Mouse (Mus musculus) midbrain, embryonic 12.5 days (tissue): ENCODE data around the gene Creb5. TPM values are rescaled to one million over a fixed set of nuclear protein-coding genes. Genes with fewer than 3 reads are reported as not detected.

ENCODE experiments used
- ATAC-seq: fragments of 200-750 bp; cut with Nextera tagmentation; 2 replicates; pipeline ENCODE4 v1.8.0; 2017; ENCODE audit warnings: low read depth, moderate TSS enrichment, moderate library complexity; ENCODE audit not compliant: low FRiP score
- H3K27ac ChIP-seq: fragments of 300-500 bp; sonication (generic); replicated peaks from 2 replicates; pipeline ENCODE4 v1.5.1; 2016; ENCODE audit warnings: mild to moderate bottlenecking
- H3K27me3 ChIP-seq: fragments of 300-500 bp; sonication (generic); 2 replicates; pipeline ENCODE4 v1.6.1; 2016; ENCODE audit warnings: mild to moderate bottlenecking
- H3K36me3 ChIP-seq: fragments of 300-500 bp; sonication (generic); 2 replicates; pipeline ENCODE4 v1.6.1; 2016
- H3K4me1 ChIP-seq: fragments of 300-500 bp; sonication (generic); 2 replicates; pipeline ENCODE4 v1.6.1; 2016
- H3K4me2 ChIP-seq: fragments of 300-500 bp; sonication (generic); replicated peaks from 2 replicates; pipeline ENCODE4 v1.6.1; 2016; ENCODE audit warnings: mild to moderate bottlenecking, moderate library complexity
- H3K4me3 ChIP-seq: fragments of 300-500 bp; sonication (generic); 2 replicates; pipeline ENCODE4 v1.5.1; 2016; ENCODE audit warnings: mild to moderate bottlenecking
- H3K9ac ChIP-seq: fragments of 300-500 bp; sonication (generic); replicated peaks from 2 replicates; pipeline ENCODE4 v1.6.1; 2016; ENCODE audit warnings: mild to moderate bottlenecking, moderate library complexity
- H3K9me3 ChIP-seq: fragments of 300-500 bp; sonication (generic); 2 replicates; pipeline ENCODE4 v1.6.1; 2016; ENCODE audit warnings: mild to moderate bottlenecking
- whole genome bisulfite sequencing: fragments of 180-500 bp; shearing (Covaris S2); methylation state at CpG from one replicate; pipeline ENCODE4 v1.1.7; 2016; 5-methylcytosine and 5-hydroxymethylcytosine counted together
- polyA plus RNA-seq: library from polyadenylated mRNA; unstranded; fragments of >200 nt; fragmentation: Nextera tagmentation; extraction: Ambion mirVana; gene quantifications from 2 replicates; pipeline ENCODE4 v1.2.1, GENCODE M21; 2016

Creb5 gene
- polyA plus RNA-seq, 1 experiment from 2014 or later: 6.3 TPM

DNA sequence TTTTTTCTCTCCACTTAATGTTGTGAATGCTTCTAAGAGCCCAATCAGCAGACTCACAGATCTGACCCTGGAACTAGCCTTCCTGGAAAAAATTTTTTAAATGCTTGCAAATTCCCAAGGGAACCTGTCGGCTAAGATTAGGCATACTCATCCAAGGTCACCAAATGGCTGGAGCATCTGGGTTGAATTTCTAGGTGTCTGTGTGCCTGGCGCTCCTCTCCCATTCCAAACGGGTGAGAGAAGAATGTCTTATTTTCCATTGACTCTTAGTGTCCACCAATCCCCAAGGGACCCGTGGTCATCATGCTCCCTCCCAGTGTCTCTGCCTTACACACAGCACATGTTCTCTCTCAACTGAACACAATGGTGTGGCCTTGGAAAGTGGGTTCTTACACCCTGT lies 244.4 kb downstream of the Creb5 start:
- no peak for ATAC-seq
- 88% methylated on average over 4 of the region's 4 CpGs for whole genome bisulfite sequencing
- no peaks in the 10 kb centered on the region for H3K4me1 ChIP-seq
- no peak overlapping the region for H3K9ac ChIP-seq
- H3K36me3 ChIP-seq: no peaks in the 10 kb centered on the region
- H3K4me3 ChIP-seq: no peak overlapping the region
- no peaks in the 10 kb centered on the region for H3K27me3 ChIP-seq
- no peaks in the 10 kb centered on the region for H3K9me3 ChIP-seq
- no peak overlapping the region for H3K27ac ChIP-seq
- no peak overlapping the region for H3K4me2 ChIP-seq

DNA sequence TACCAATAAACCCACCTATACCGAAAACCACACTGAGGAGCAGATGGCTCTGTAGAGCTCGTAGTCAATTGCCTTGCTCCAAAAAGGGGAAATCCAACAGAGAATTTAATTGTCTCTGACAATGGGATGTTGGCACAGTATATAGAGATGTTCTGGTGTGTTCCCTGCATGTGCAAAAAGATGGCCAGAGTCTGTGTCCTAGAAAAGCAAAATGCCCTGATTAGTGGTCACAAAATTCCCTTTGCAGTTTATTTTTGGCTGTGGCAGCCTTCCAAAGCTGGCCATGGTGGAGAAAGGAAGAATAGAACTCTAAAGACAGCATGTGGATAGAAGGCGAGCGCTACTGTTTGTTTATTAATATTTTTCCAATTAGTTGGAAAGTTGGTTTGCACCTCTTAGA lies 250.5 kb downstream of the Creb5 start:
- ATAC-seq: no peak
- no peak overlapping the region for H3K4me3 ChIP-seq
- H3K9ac ChIP-seq: no peak overlapping the region
- WGBS: 94% methylated on average over 4 of the region's 4 CpGs
- no peaks in the 10 kb centered on the region for H3K27me3 ChIP-seq
- no peaks in the 10 kb centered on the region for H3K9me3 ChIP-seq
- no peak overlapping the region for H3K27ac ChIP-seq
- H3K36me3 ChIP-seq: no peaks in the 10 kb centered on the region
- H3K4me2 ChIP-seq: no peak overlapping the region
- no peaks in the 10 kb centered on the region for H3K4me1 ChIP-seq

- Histone ChIP-seq H3K27ac (no peak overlapping the region), H3K36me3 (no peaks in the 10 kb centered on the region), H3K4me1 (peaks cover 12% of the 10 kb centered on the region), H3K9ac (no peak overlapping the region), H3K27me3 (0 out of 2 replicates have a peak, but pooled peaks cover 4% of the 10 kb centered on the region), H3K9me3 (no peaks in the 10 kb centered on the region), H3K4me3 (no peak overlapping the region), H3K4me2 (no peak overlapping the region)
- WGBS: 90% methylated on average over 5 of the region's 5 CpGs
- ATAC-seq: no peak
Observed at GRCm38 (mm10) chr6:53541798-53542197, 254.7 kb downstream of the Creb5 start.

DNA sequence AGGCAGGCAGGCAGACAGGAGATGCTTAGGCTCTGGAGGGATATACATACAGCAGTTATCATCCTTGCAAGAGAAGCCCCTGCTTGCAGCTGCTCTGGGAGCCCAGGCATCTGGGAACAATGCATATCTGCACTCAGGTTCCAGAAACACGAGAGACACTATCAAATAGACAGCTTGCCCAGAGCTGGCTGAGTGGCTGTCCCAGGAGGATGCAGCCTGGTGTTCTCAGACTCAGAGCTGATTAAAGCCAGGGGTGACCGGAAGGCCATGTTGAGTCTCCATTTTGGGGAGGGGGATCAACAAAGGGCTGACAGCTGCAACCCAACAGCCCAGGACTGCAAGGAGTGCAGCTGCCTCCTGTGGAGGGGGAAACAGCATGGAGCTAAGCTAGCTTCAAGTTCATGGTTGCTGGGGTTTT lies 258.4 kb downstream of the Creb5 start:
- 5% methylated on average over 2 of the region's 2 CpGs for WGBS
- no peak overlapping the region for H3K9ac ChIP-seq

GRCm38 (mm10) chr6:53545989-53546388 lies 258.9 kb downstream of the Creb5 start:
- ATAC-seq: no peak
- Histone ChIP-seq H3K27me3 (peaks cover 25% of the 10 kb centered on the region), H3K9ac (no peak overlapping the region), H3K4me1 (peaks cover 25% of the 10 kb centered on the region), H3K27ac (peak overlapping the region; percentile 57), H3K4me3 (no peak overlapping the region), H3K4me2 (no peak overlapping the region), H3K36me3 (no peaks in the 10 kb centered on the region), H3K9me3 (no peaks in the 10 kb centered on the region)
- 15% methylated on average over 5 of the region's 5 CpGs for WGBS

More for the DNA sequence above, 258.4 kb downstream of the Creb5 start:
- Histone ChIP-seq H3K27ac (peak overlapping the region; percentile 57), H3K27me3 (peaks cover 23% of the 10 kb centered on the region), H3K4me1 (peaks cover 25% of the 10 kb centered on the region), H3K9me3 (no peaks in the 10 kb centered on the region), H3K36me3 (no peaks in the 10 kb centered on the region), H3K4me3 (no peak overlapping the region), H3K4me2 (0 out of 2 replicates have a peak overlapping the region, but pooled peaks have one; percentile 7)
- peak; percentile 56 for ATAC-seq

DNA sequence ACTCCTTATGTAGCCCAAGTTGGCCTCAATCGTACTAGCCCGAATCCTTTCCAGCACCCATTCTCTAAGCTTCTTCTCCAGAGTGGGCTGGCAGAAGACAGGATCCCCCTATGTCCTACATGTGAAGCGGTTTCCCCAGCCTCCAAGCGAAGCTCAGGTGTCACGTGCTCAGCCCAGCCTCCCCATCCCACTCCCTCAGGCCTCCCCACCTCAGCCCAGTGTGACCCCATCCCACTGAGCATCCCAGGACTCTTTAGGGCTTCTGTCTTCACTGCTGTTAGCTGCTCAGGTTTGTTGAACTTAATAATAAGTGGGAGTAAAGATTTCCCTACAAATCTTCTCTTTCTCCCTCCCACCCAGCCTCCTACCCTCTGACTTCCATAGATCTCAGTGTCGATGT lies 261.2 kb downstream of the Creb5 start:
- no peaks in the 10 kb centered on the region for H3K36me3 ChIP-seq
- peaks cover 25% of the 10 kb centered on the region for H3K4me1 ChIP-seq
- H3K9ac ChIP-seq: no peak overlapping the region
- no peak overlapping the region for H3K4me3 ChIP-seq
- no peak for ATAC-seq
- H3K27me3 ChIP-seq: peaks cover 34% of the 10 kb centered on the region
- 77% methylated on average over 6 of the region's 6 CpGs for WGBS
- H3K27ac ChIP-seq: no peak overlapping the region
- H3K4me2 ChIP-seq: no peak overlapping the region
- no peaks in the 10 kb centered on the region for H3K9me3 ChIP-seq

DNA sequence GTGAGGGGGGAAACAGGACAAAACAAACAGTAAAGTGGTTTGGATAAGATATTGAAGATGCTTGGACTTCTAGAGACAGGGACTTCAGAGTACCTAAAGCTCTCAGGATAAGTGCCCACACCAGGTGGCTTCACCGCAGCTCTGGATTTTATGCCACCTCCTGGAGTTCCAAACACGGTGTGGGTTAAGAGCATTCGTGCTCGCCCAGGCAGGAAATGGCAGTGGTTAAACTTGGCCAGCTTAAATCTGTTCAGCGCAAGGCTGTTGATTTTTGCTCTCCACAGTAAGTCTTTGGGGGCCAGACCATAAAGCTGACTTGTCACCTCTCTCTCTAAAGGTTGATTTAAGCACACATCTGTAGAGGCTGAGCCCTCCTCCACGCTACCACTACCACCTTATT lies 262.3 kb downstream of the Creb5 start:
- Histone ChIP-seq H3K9ac (no peak overlapping the region), H3K36me3 (no peaks in the 10 kb centered on the region)

DNA sequence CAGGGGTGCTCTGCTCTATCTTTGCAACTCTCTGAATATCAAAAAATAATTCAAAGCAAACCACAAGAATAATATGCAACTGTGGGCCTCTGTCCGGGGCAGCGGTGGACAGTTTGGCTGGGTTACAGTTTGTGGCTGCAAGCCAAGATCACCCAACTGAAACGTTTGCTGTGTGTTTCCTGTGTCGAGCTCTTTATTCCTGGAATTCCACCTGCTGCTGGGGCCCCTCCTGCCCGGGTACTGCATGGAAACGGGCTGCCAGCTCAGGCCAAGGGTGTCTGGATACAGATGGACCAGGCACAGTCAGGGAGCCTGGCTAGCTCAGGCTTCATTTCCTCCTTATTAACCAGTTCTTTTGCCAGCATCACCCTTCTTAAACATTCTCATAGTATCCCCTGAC lies 269.0 kb downstream of the Creb5 start:
- no peaks in the 10 kb centered on the region for H3K36me3 ChIP-seq
- H3K27ac ChIP-seq: no peak overlapping the region
- no peaks in the 10 kb centered on the region for H3K9me3 ChIP-seq
- no peak overlapping the region for H3K4me2 ChIP-seq
- WGBS: 50% methylated on average over 6 of the region's 6 CpGs
- peaks cover 11% of the 10 kb centered on the region for H3K4me1 ChIP-seq
- no peak for ATAC-seq
- H3K4me3 ChIP-seq: no peak overlapping the region
- H3K27me3 ChIP-seq: peaks cover 11% of the 10 kb centered on the region
- H3K9ac ChIP-seq: no peak overlapping the region

More for the DNA sequence above, 262.3 kb downstream of the Creb5 start:
- no peak overlapping the region for H3K4me3 ChIP-seq
- no peaks in the 10 kb centered on the region for H3K9me3 ChIP-seq
- 64% methylated on average over 6 of the region's 6 CpGs for WGBS
- peaks cover 32% of the 10 kb centered on the region for H3K27me3 ChIP-seq
- peaks cover 25% of the 10 kb centered on the region for H3K4me1 ChIP-seq
- no peak overlapping the region for H3K4me2 ChIP-seq
- no peak overlapping the region for H3K27ac ChIP-seq
- no peak for ATAC-seq

DNA sequence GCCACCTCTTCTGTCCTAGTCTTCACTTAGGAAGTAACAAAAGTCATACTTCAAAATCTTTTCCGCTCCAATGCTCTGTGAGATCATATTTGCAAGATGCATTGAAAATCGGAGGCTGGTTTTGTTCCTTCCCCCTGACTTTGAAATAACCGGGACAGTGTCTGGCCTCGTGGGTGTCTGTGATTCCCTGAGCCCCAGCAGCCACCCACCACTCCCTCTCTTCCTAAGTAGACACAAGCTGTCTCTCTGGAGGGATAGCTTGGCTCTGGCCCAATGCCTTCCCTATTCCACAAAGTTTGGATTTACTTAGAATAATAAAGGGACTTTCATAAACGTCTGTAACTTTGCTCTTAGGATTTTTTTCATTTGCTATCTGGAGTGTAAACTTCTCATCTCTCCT lies 273.9 kb downstream of the Creb5 start:
- Histone ChIP-seq H3K36me3 (no peaks in the 10 kb centered on the region), H3K27me3 (no peaks in the 10 kb centered on the region), H3K4me3 (no peak overlapping the region), H3K4me1 (peaks cover 10% of the 10 kb centered on the region), H3K9me3 (no peaks in the 10 kb centered on the region), H3K9ac (no peak overlapping the region), H3K4me2 (no peak overlapping the region), H3K27ac (no peak overlapping the region)
- no peak for ATAC-seq
- WGBS: 77% methylated on average over 5 of the region's 5 CpGs

GRCm38 (mm10) chr6:53562586-53562985 lies 275.5 kb downstream of the Creb5 start:
- H3K27ac ChIP-seq: no peak overlapping the region
- no peak overlapping the region for H3K4me3 ChIP-seq
- H3K9me3 ChIP-seq: no peaks in the 10 kb centered on the region
- WGBS: 81% methylated on average over 7 of the region's 7 CpGs
- no peak overlapping the region for H3K9ac ChIP-seq
- H3K27me3 ChIP-seq: no peaks in the 10 kb centered on the region
- peaks cover 6% of the 10 kb centered on the region; the same call in 1 of the 2 replicates for H3K4me1 ChIP-seq
- no peaks in the 10 kb centered on the region for H3K36me3 ChIP-seq
- no peak for ATAC-seq
- no peak overlapping the region for H3K4me2 ChIP-seq

GRCm38 (mm10) chr6:53563546-53564185 lies 276.6 kb downstream of the Creb5 start:
- H3K36me3 ChIP-seq: no peaks in the 10 kb centered on the region
- H3K27me3 ChIP-seq: no peaks in the 10 kb centered on the region
- H3K4me3 ChIP-seq: no peak overlapping the region
- no peak for ATAC-seq
- H3K9me3 ChIP-seq: no peaks in the 10 kb centered on the region
- 74% methylated on average over 16 of the region's 16 CpGs for WGBS
- H3K27ac ChIP-seq: no peak overlapping the region
- H3K4me2 ChIP-seq: no peak overlapping the region
- H3K9ac ChIP-seq: no peak overlapping the region
- H3K4me1 ChIP-seq: peaks cover 6% of the 10 kb centered on the region; the same call in 1 of the 2 replicates

DNA sequence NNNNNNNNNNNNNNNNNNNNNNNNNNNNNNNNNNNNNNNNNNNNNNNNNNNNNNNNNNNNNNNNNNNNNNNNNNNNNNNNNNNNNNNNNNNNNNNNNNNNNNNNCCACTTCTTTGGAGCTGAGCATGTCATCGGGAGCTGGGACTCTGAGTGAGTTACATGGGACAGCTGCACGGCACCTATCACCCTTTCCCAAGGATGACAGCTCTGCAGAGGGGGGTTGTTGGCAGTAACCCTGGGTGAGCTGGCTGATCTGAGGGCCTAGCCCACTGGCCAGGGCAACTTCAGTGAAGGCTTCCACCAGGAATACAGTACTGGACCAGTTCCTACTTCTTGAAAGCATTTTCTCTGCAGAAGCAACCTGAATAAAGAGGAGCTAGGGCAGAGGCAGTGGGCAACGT lies 282.4 kb downstream of the Creb5 start:
- no peak overlapping the region for H3K4me2 ChIP-seq
- H3K4me3 ChIP-seq: no peak overlapping the region
- no peak overlapping the region for H3K27ac ChIP-seq
- no peaks in the 10 kb centered on the region for H3K36me3 ChIP-seq
- no peaks in the 10 kb centered on the region for H3K9me3 ChIP-seq
- ATAC-seq: no peak
- H3K9ac ChIP-seq: no peak overlapping the region
- peaks cover 34% of the 10 kb centered on the region for H3K4me1 ChIP-seq
- 55% methylated on average over 3 of the region's 3 CpGs for WGBS
- peaks cover 3% of the 10 kb centered on the region; the same call in 1 of the 2 replicates for H3K27me3 ChIP-seq

DNA sequence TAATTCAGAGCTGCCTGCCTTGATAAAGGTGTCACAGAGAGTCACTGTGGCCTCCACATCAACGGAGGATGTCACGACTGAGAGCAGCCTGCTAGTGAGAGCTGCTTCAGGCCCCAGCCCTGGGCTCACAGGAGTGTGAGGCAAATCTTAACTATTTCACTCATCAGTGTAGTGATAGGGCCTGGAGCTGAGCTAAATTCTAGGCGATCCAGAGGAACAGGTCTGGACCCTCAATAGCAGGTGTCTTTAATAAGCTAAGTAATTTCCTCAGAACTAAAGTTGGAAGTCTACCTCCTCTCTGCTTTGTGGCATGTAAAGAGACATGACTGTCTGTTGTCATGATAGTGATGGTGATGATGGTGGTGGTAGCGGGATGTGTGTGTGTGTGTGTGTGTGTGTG lies 283.8 kb downstream of the Creb5 start:
- no peaks in the 10 kb centered on the region for H3K9me3 ChIP-seq
- H3K4me1 ChIP-seq: peaks cover 43% of the 10 kb centered on the region
- H3K4me2 ChIP-seq: no peak overlapping the region
- no peak overlapping the region for H3K9ac ChIP-seq
- peaks cover 3% of the 10 kb centered on the region; the same call in 1 of the 2 replicates for H3K27me3 ChIP-seq
- no peak overlapping the region for H3K27ac ChIP-seq
- no peak for ATAC-seq
- 85% methylated on average over 4 of the region's 4 CpGs for WGBS
- H3K36me3 ChIP-seq: no peaks in the 10 kb centered on the region
- no peak overlapping the region for H3K4me3 ChIP-seq
